Mouse (Mus musculus) limb, embryonic 11.5 days (tissue): ENCODE data around the gene Slc11a2. TPM values are rescaled to one million over a fixed set of nuclear protein-coding genes. Genes with fewer than 3 reads are reported as not detected.
"Not testable (repeated sequence)": the region's sequence is repeated elsewhere in the genome, so short reads cannot be mapped to it uniquely, and the experiment has no call there.

Experiments used
- ATAC-seq: fragments of 200-750 bp; cut with Nextera tagmentation; 2 replicates; pipeline ENCODE4 v1.8.0; 2017; ENCODE audit warnings: low read depth; ENCODE audit not compliant: insufficient number of reproducible peaks, low FRiP score, low TSS enrichment
- DNase-seq: peaks from one replicate; pipeline ENCODE4 v3.0.0-alpha.2; 2015; ENCODE audit warnings: low spot score
- H3K27ac ChIP-seq: fragments of 300-500 bp; sonication (generic); replicated peaks from 2 replicates; pipeline ENCODE4 v1.5.1; 2014; ENCODE audit warnings: low read depth, mild to moderate bottlenecking, low read length
- H3K27me3 ChIP-seq: fragments of 300-500 bp; sonication (generic); 2 replicates; pipeline ENCODE4 v1.6.1; 2014; ENCODE audit warnings: mild to moderate bottlenecking, low read length, mixed read lengths; ENCODE audit not compliant: control insufficient read depth, insufficient read depth
- H3K36me3 ChIP-seq: fragments of 300-500 bp; sonication (generic); 2 replicates; pipeline ENCODE4 v1.6.1; 2014; ENCODE audit warnings: mild to moderate bottlenecking, low read length, moderate library complexity, mixed read lengths; ENCODE audit not compliant: control insufficient read depth, insufficient read depth
- H3K4me1 ChIP-seq: fragments of 300-500 bp; sonication (generic); 2 replicates; pipeline ENCODE4 v1.6.1; 2014; ENCODE audit warnings: low read length, mixed read lengths; ENCODE audit not compliant: control insufficient read depth, insufficient read depth
- H3K4me2 ChIP-seq: fragments of 300-500 bp; sonication (generic); 2 replicates; pipeline ENCODE4 v1.6.1; 2014; ENCODE audit warnings: low read depth, mild to moderate bottlenecking, moderate library complexity; ENCODE audit not compliant: severe bottlenecking
- H3K4me3 ChIP-seq: fragments of 300-500 bp; sonication (generic); 2 replicates; pipeline ENCODE4 v1.5.1; 2014; ENCODE audit warnings: low read depth, low read length
- H3K9ac ChIP-seq: fragments of 300-500 bp; sonication (generic); 2 replicates; pipeline ENCODE4 v1.6.1; 2014; ENCODE audit warnings: mild to moderate bottlenecking, low read length
- H3K9me3 ChIP-seq: fragments of 300-500 bp; sonication (generic); 2 replicates; pipeline ENCODE4 v1.6.1; 2016; ENCODE audit warnings: low read length; ENCODE audit not compliant: control insufficient read depth
- WGBS: fragments of 180-500 bp; shearing (Covaris S2); extraction: QIAGEN DNeasy Blood & Tissue Kit; methylation state at CpG from one replicate; pipeline ENCODE4 v1.1.7; 2014; 5-methylcytosine and 5-hydroxymethylcytosine counted together
- polyA plus RNA-seq: library from polyadenylated mRNA; unstranded; fragments of >200 nt; fragmentation: Nextera tagmentation; extraction: Ambion mirVana; gene quantifications from 2 replicates; pipeline ENCODE4 v1.2.1, GENCODE M21; 2014

Gene Slc11a2
- polyA plus RNA-seq, 1 experiment from 2014 or later, result 19.5 TPM

DNA sequence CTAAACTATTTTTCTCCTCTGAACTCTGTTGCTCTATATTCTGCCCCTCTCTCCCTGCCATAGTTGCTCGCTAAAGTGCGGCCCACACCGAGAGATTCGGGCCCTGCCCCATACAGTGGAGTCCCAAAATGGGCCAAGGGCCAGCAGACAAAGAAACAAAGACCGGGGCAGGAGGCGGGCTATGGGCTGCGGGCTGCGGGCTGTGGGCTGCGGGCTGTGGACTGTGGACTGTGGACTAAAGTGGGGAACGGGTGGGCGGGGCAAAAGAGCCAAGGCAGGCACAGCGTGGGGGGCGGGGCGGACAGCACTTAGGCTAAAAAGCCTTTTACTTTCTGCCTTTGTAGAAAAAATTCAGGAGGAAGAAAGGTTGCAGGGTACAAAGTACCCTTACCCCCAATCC, 78.1 kb downstream of the Slc11a2 start:
- no peak for ATAC-seq
- WGBS, result 79% methylated on average over 14 of the region's 14 CpGs
- H3K27ac ChIP-seq, result no peak overlapping the region; the same call in 1 of the 2 replicates

DNA sequence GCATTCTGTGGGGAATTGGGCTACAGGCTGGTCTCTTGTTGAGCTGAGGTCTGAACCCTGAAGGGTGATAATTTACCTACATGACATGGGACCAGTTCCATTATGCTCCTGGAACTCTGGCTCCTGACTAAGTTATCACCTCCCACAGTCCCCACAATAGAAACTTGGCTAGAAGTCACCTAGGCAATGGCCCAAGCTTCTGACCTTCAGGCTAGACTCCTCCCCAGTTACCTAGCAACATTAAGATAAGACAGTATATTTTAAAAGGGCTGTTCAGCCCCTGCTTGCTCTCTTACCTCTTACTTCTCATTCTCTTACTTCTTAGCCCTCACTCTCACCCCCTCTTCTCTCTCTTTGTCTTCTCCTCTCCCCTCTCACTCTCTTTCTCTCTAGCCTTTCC, 79.4 kb downstream of the Slc11a2 start:
- no peak overlapping the region for H3K27ac ChIP-seq
- H3K9me3 ChIP-seq, result no peaks in the 10 kb centered on the region
- DNase-seq (no peak), ATAC-seq (no peak)
- H3K4me2 ChIP-seq, result no peak overlapping the region
- H3K9ac ChIP-seq, result no peak overlapping the region
- H3K4me1 ChIP-seq, result no peaks in the 10 kb centered on the region
- no peak overlapping the region for H3K4me3 ChIP-seq
- H3K36me3 ChIP-seq, result no peaks in the 10 kb centered on the region
- no peaks in the 10 kb centered on the region for H3K27me3 ChIP-seq

More for the DNA sequence above, 78.1 kb downstream of the Slc11a2 start:
- H3K9ac ChIP-seq, result no peak overlapping the region
- H3K4me1 ChIP-seq, result no peaks in the 10 kb centered on the region
- no peak overlapping the region for H3K4me3 ChIP-seq
- no peak for DNase-seq
- H3K4me2 ChIP-seq, result no peak overlapping the region
- no peaks in the 10 kb centered on the region for H3K9me3 ChIP-seq
- H3K36me3 ChIP-seq, result no peaks in the 10 kb centered on the region
- H3K27me3 ChIP-seq, result no peaks in the 10 kb centered on the region

DNA sequence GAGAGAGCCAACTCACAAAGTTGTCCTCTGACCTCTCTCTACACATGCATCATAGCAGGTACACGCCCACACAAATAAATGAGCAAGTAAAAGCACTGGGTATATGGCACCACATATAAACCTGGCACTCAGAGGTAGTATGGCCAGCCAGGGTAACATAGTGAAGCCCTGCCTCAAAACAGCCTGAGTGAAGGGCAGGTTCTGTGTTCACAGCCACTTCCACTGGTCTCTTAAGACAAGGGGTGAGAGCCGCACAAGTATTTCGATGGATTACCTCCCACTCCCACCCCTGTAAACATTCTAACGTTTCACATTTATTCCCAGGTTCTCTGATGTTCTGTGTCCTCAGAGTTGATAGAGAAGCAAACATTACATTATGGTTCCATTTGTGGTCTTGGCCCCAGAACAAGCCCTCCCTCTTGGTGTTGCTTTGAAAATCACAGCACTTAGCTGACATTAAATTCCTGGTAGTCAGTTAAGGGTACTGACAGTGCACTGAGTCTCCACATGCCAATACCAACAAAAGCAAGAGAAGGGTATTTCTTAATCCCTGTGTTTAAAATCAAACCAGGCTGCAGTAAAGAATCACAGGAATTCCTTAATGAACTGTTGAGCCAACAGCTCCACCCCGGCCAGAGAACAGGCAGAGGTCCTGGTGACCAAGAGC, 83.4 kb downstream of the Slc11a2 start:
- not testable (repeated sequence) for H3K4me1 ChIP-seq, H3K4me2 ChIP-seq, H3K9ac ChIP-seq, ATAC-seq, H3K4me3 ChIP-seq, H3K27me3 ChIP-seq, H3K9me3 ChIP-seq, H3K36me3 ChIP-seq, DNase-seq, H3K27ac ChIP-seq
- 70% methylated on average over 4 of the region's 5 CpGs for WGBS

Other genes starting within 250 kb of the Slc11a2 start
- gene Atf1, start 197.3 kb downstream of the Slc11a2 start, polyA plus RNA-seq, result 44.5 and 55.0 TPM in 2 replicates
- gene Tmprss12, start 144.2 kb downstream of the Slc11a2 start, polyA plus RNA-seq, result not detected in 2 replicates
- gene Mettl7a1, start 120.9 kb downstream of the Slc11a2 start, polyA plus RNA-seq, result 1.9 and 3.0 TPM in 2 replicates
- gene Mettl7a3, start 90.1 kb downstream of the Slc11a2 start, polyA plus RNA-seq, result not detected in 2 replicates
- not detected in 2 replicates for gene Methig1, start 71.9 kb downstream of the Slc11a2 start, polyA plus RNA-seq
- not detected in 2 replicates for gene Mettl7a2, start 71.9 kb downstream of the Slc11a2 start, polyA plus RNA-seq
- not detected in 2 replicates for gene Higd1c, start 60.5 kb downstream of the Slc11a2 start, polyA plus RNA-seq
- gene Gm5475, start 2.9 kb downstream of the Slc11a2 start, polyA plus RNA-seq, result not detected in 2 replicates
- 30.6 and 31.4 TPM in 2 replicates for gene Letmd1, start 44.0 kb upstream of the Slc11a2 start, polyA plus RNA-seq
- gene Csrnp2, start 70.4 kb upstream of the Slc11a2 start, polyA plus RNA-seq, result 27.8 and 28.1 TPM in 2 replicates
- gene Tfcp2, start 126.9 kb upstream of the Slc11a2 start, polyA plus RNA-seq, result 29.3 and 30.1 TPM in 2 replicates
- gene Pou6f1, start 174.9 kb upstream of the Slc11a2 start, polyA plus RNA-seq, result 3.9 and 4.2 TPM in 2 replicates
- gene Dazap2, start 190.3 kb upstream of the Slc11a2 start, polyA plus RNA-seq, result 196 and 201 TPM in 2 replicates
- 4.7 and 5.4 TPM in 2 replicates for gene Smagp, start 211.9 kb upstream of the Slc11a2 start, polyA plus RNA-seq
- 3.8 and 4.2 TPM in 2 replicates for gene Bin2, start 244.5 kb upstream of the Slc11a2 start, polyA plus RNA-seq